In genomic region chr11:117783683-117784309, GRCm38 (mm10) we compare ENCODE assay signal across 8 mouse cellular contexts. TPM values are rescaled to one million over a fixed set of nuclear protein-coding genes. Genes with fewer than 3 reads are reported as not detected.
DNase-seq lines count a peak whose midpoint lies in the region; ATAC-seq lines count a peak whose summit lies in the region.

No protein-coding gene starts in this region.

- peaks cover 28% of the 10 kb centered on the region for H3K4me1 ChIP-seq in heart, embryonic 16.5 days (ENCODE audit: control insufficient read depth, insufficient read depth, low read length)
- peaks cover 36% of the 10 kb centered on the region for H3K4me1 ChIP-seq in midbrain, embryonic 15.5 days

- H3K4me3 ChIP-seq in heart, embryonic 16.5 days (ENCODE audit: low read length), result peak overlapping the region; percentile 44
- no peak overlapping the region for H3K4me3 ChIP-seq in midbrain, embryonic 15.5 days

- H3K9ac ChIP-seq in heart, embryonic 16.5 days (ENCODE audit: low read length), result peak overlapping the region; percentile 43; the same call in 1 of the 2 replicates
- peak overlapping the region; percentile 13; the same call in 1 of the 2 replicates for H3K9ac ChIP-seq in midbrain, embryonic 15.5 days

- peak overlapping the region; percentile 98 for H3K4me2 ChIP-seq in heart, embryonic 16.5 days (ENCODE audit: low read depth, low read length)
- peak overlapping the region; percentile 53 for H3K4me2 ChIP-seq in midbrain, embryonic 15.5 days

- no peaks in the 10 kb centered on the region for H3K9me3 ChIP-seq in heart, embryonic 16.5 days (replicated peaks; ENCODE audit: control insufficient read depth, low read length)
- H3K9me3 ChIP-seq in midbrain, embryonic 15.5 days, result no peaks in the 10 kb centered on the region

- ATAC-seq in heart, embryonic 16.5 days (replicated peaks; ENCODE audit: extremely low read depth, insufficient read depth, low FRiP score), result no peak
- ATAC-seq in midbrain, embryonic 15.5 days (replicated peaks), result no peak
- no peak for ATAC-seq in granulocyte monocyte progenitor cell, adult 5-6 weeks (replicated peaks; ENCODE audit: poor library complexity, severe bottlenecking)

- H3K36me3 ChIP-seq in heart, embryonic 16.5 days (ENCODE audit: control insufficient read depth, insufficient read depth), result no peaks in the 10 kb centered on the region
- H3K36me3 ChIP-seq in midbrain, embryonic 15.5 days (replicated peaks), result no peaks in the 10 kb centered on the region

- H3K27me3 ChIP-seq in heart, embryonic 16.5 days (ENCODE audit: control insufficient read depth, insufficient read depth, low read length), result no peaks in the 10 kb centered on the region; the same call in 1 of the 2 replicates
- H3K27me3 ChIP-seq in midbrain, embryonic 15.5 days (replicated peaks), result peaks cover 36% of the 10 kb centered on the region

- 48% methylated on average over 10 of the region's 10 CpGs for WGBS in heart, embryonic 16.5 days
- 42% methylated on average over 10 of the region's 10 CpGs for WGBS in midbrain, embryonic 15.5 days

- H3K27ac ChIP-seq in heart, embryonic 16.5 days (ENCODE audit: low read length), result peak overlapping the region; percentile 2; the same call in 1 of the 2 replicates
- H3K27ac ChIP-seq in midbrain, embryonic 15.5 days, result no peak overlapping the region

- DNase-seq in thymus, adult 18-20 months, result peak; percentile 41 to 57
- no peak for DNase-seq in thymus, postnatal 0 days (ENCODE audit: low spot score)
- DNase-seq in kidney, postnatal 4 days, result peak; percentile 59 to 77
- DNase-seq in thymus, postnatal 25 days, result peak; percentile 43
- DNase-seq in frontal cortex, postnatal 14 days (ENCODE audit: low spot score in 2 of 2), result no peak

RNA-seq across cellular contexts. Expression of gene Tmc6, which starts 1.8 kb away (rescaled TPM):
- polyA plus RNA-seq in thymus, postnatal 0 days (2015; fragmentation: Nextera tagmentation; extraction: Ambion mirVana), result 46.7 and 58.9 TPM in 2 replicates
- 28.4 and 30.8 TPM in 2 replicates for polyA plus RNA-seq in heart, embryonic 16.5 days (2015; fragmentation: Nextera tagmentation; extraction: Ambion mirVana)
- polyA plus RNA-seq in midbrain, embryonic 15.5 days (2015; fragmentation: Nextera tagmentation; extraction: Ambion mirVana), result 4.2 and 5.7 TPM in 2 replicates
- total RNA-seq in granulocyte monocyte progenitor cell, adult 5-6 weeks (2014; fragmentation: Nextera tagmentation), result 32.7 and 71.6 TPM in 2 replicates
- 12.6 and 20.6 TPM in 2 replicates for total RNA-seq in granulocyte monocyte progenitor cell, adult 5-6 weeks (2017)

RNA-seq across cellular contexts. Expression of gene Tmc8, which starts 1.9 kb away (rescaled TPM):
- polyA plus RNA-seq in thymus, postnatal 0 days (2015; fragmentation: Nextera tagmentation; extraction: Ambion mirVana), result 37.5 and 41.1 TPM in 2 replicates
- 4.1 and 6.0 TPM in 2 replicates for polyA plus RNA-seq in heart, embryonic 16.5 days (2015; fragmentation: Nextera tagmentation; extraction: Ambion mirVana)
- 1.00 and 1.5 TPM in 2 replicates for polyA plus RNA-seq in midbrain, embryonic 15.5 days (2015; fragmentation: Nextera tagmentation; extraction: Ambion mirVana)
- total RNA-seq in granulocyte monocyte progenitor cell, adult 5-6 weeks (2014; fragmentation: Nextera tagmentation), result 1.5 and 3.6 TPM in 2 replicates
- total RNA-seq in granulocyte monocyte progenitor cell, adult 5-6 weeks (2017), result 0.95 and 1.8 TPM in 2 replicates

RNA-seq across cellular contexts. Expression of gene 6030468B19Rik, which starts 13.7 kb away (rescaled TPM):
- polyA plus RNA-seq in thymus, postnatal 0 days (2015; fragmentation: Nextera tagmentation; extraction: Ambion mirVana), result 0.21 and 0.55 TPM in 2 replicates
- polyA plus RNA-seq in heart, embryonic 16.5 days (2015; fragmentation: Nextera tagmentation; extraction: Ambion mirVana), result 0.32 and 0.39 TPM in 2 replicates
- polyA plus RNA-seq in midbrain, embryonic 15.5 days (2015; fragmentation: Nextera tagmentation; extraction: Ambion mirVana), result not detected in 2 replicates
- total RNA-seq in granulocyte monocyte progenitor cell, adult 5-6 weeks (2014; fragmentation: Nextera tagmentation), result not detected in 2 replicates
- total RNA-seq in granulocyte monocyte progenitor cell, adult 5-6 weeks (2017), result not detected in 2 replicates

RNA-seq across cellular contexts. Expression of gene Gm20708, which starts 25.7 kb away (rescaled TPM):
- 0.13 and 0.48 TPM in 2 replicates for polyA plus RNA-seq in thymus, postnatal 0 days (2015; fragmentation: Nextera tagmentation; extraction: Ambion mirVana)
- polyA plus RNA-seq in heart, embryonic 16.5 days (2015; fragmentation: Nextera tagmentation; extraction: Ambion mirVana), result 0.92 and 2.4 TPM in 2 replicates
- polyA plus RNA-seq in midbrain, embryonic 15.5 days (2015; fragmentation: Nextera tagmentation; extraction: Ambion mirVana), result 0.98 and 1.4 TPM in 2 replicates
- total RNA-seq in granulocyte monocyte progenitor cell, adult 5-6 weeks (2014; fragmentation: Nextera tagmentation), result 0.53 and 0.99 TPM in 2 replicates
- total RNA-seq in granulocyte monocyte progenitor cell, adult 5-6 weeks (2017), result 0.30 TPM in 1 of 2 replicates, not detected in the other

RNA-seq across cellular contexts. Expression of gene Syngr2, which starts 25.7 kb away (rescaled TPM):
- polyA plus RNA-seq in thymus, postnatal 0 days (2015; fragmentation: Nextera tagmentation; extraction: Ambion mirVana), result 100.0 and 116 TPM in 2 replicates
- polyA plus RNA-seq in heart, embryonic 16.5 days (2015; fragmentation: Nextera tagmentation; extraction: Ambion mirVana), result 111 and 133 TPM in 2 replicates
- 15.8 and 18.4 TPM in 2 replicates for polyA plus RNA-seq in midbrain, embryonic 15.5 days (2015; fragmentation: Nextera tagmentation; extraction: Ambion mirVana)
- total RNA-seq in granulocyte monocyte progenitor cell, adult 5-6 weeks (2014; fragmentation: Nextera tagmentation), result 225 and 281 TPM in 2 replicates
- 152 and 176 TPM in 2 replicates for total RNA-seq in granulocyte monocyte progenitor cell, adult 5-6 weeks (2017)

Comparison
In these comparisons a context has a peak if more than half of its experiments do, and no peak if none do; other contexts are left out.
1. DNase-seq: peak in thymus, adult 18-20 months (2 of 2), kidney, postnatal 4 days (2 of 2) and thymus, postnatal 25 days (single experiment); none in thymus, postnatal 0 days (single experiment) and frontal cortex, postnatal 14 days (0 of 2).